Mouse (Mus musculus): ENCODE measurements around the gene Pip4k2b. TPM values are rescaled to one million over a fixed set of nuclear protein-coding genes. Genes with fewer than 3 reads are reported as not detected.
"Not testable (repeated sequence)": the region's sequence is repeated elsewhere in the genome, so short reads cannot be mapped to it uniquely, and the experiment has no call there.

Pip4k2b gene
- total and polyA plus RNA-seq, 3 experiments = 23.3 to 44.0 (median 30.8) TPM

DNA sequence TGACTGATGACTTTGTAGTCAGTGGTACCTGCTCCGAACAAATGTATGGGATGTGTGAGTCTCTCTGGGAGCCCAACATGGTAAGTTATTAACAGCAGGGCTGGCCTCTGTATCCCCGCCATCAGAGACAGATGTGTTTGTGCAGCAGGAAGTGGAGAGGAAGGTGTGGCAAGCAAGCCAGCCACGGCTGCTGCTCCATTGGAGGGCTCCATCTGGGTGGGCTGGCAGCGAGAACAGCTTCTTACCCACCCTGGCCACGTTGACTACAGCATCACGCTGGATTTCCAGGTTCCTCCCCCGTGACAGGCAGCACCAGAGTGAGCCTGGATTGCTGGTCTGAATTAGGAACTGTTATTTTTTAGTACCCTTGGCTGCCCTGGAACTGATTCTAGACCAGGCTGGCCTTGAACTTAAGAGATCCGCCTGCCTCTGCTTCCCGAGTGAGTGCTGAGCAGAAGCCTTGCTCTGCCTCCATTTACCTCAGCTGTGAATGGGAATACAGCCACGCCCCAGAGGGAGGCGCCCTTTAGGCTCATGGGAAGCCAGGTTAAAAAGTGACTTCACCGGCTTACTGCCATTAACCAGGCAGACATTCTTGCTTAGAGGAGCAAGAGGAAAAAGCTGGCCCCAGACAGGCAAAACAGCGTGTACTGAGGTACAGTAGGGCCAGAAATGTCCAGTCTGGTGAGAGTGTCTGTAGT is 33.2 kb downstream of the Pip4k2b start:
- H3K27ac ChIP-seq (ENCODE audit: insufficient read depth, low read depth) = peak overlapping the region; percentile 0; the same call in 1 of the 2 replicates
- H3K36me3 ChIP-seq (replicated peaks in 1 of 2; ENCODE audit: control insufficient read depth in 1 of 2, insufficient read depth in 1 of 2, low read length in 1 of 2) = peaks cover 60 to 82% of the 10 kb centered on the region in 2 experiments
- H3K4me1 ChIP-seq (ENCODE audit: control insufficient read depth in 1 of 2, insufficient read depth in 2 of 2) = peaks cover 5 to 15% of the 10 kb centered on the region in 2 experiments
- TF ChIP-seq EP300 (IDR thresholded peaks at IDR 0.05; ENCODE audit: low read length) = no peak
- no peak for TF ChIP-seq JUN (IDR thresholded peaks at IDR 0.05; ENCODE audit: insufficient read depth, low read depth, low read length)
- TF ChIP-seq KAT2A (IDR thresholded peaks at IDR 0.05; ENCODE audit: insufficient replicate concordance, low read length) = no peak
- no peak for TF ChIP-seq NRF1 (IDR thresholded peaks at IDR 0.05; ENCODE audit: low read depth, low read length)
- TF ChIP-seq PAX5 (IDR thresholded peaks at IDR 0.05; ENCODE audit: low read length) = no peak
- TF ChIP-seq SIN3A (IDR thresholded peaks at IDR 0.05; ENCODE audit: low read length) = no peak
- no peak for TF ChIP-seq POLR2A (IDR thresholded peaks at IDR 0.05; ENCODE audit: low read depth, low read length)
- no peak for TF ChIP-seq ELF1 (IDR thresholded peaks at IDR 0.05; ENCODE audit: low read depth, low read length)
- no peak for TF ChIP-seq BHLHE40 (IDR thresholded peaks at IDR 0.05; ENCODE audit: low read depth, low read length)
- no peak for TF ChIP-seq MYC (IDR thresholded peaks at IDR 0.05; ENCODE audit: low read depth, low read length)
- TF ChIP-seq HCFC1 (IDR thresholded peaks at IDR 0.05; ENCODE audit: low read depth, low read length) = no peak
- TF ChIP-seq TBP (conservative IDR thresholded peaks at IDR 0.05; ENCODE audit: low read depth, low read length) = no peak
- TF ChIP-seq ZMIZ1 (IDR thresholded peaks at IDR 0.05; ENCODE audit: low read depth, low read length) = no peak
- no peak for TF ChIP-seq UBTF (IDR thresholded peaks at IDR 0.05; ENCODE audit: low read depth, low read length)
- TF ChIP-seq NELFE (IDR thresholded peaks at IDR 0.05; ENCODE audit: low read depth, low read length) = no peak
- no peak for TF ChIP-seq CHD2 (IDR thresholded peaks at IDR 0.05; ENCODE audit: low read length)
- no peak for TF ChIP-seq ZNF384 (IDR thresholded peaks at IDR 0.05; ENCODE audit: low read depth, low read length)
- no peak for TF ChIP-seq RCOR1 (conservative IDR thresholded peaks at IDR 0.05; ENCODE audit: low read depth, low read length)
- peaks cover 4% of the 10 kb centered on the region for H3K9me3 ChIP-seq (replicated peaks; ENCODE audit: low read length)
- H3K9ac ChIP-seq (ENCODE audit: insufficient read depth, low read depth) = no peak overlapping the region
- dilution Hi-C loops (cut with MboI; ENCODE audit: extremely low pct_ligation_motif_present, extremely low pct_unique_long_range_greater_than_20kb, low sequenced_read_pairs) (no loop called here), in situ Hi-C loops (cut with MboI; ENCODE audit: low pct_ligation_motif_present, low pct_unique_long_range_greater_than_20kb, low sequenced_read_pairs) (no loop called here)
- no peak for DNase-seq (ENCODE audit: extremely low read depth)
- no peaks in the 10 kb centered on the region for H3K27me3 ChIP-seq (replicated peaks)
- H3K4me2 ChIP-seq (ENCODE audit: insufficient read depth, low read depth, poor library complexity, severe bottlenecking) = no peak overlapping the region
- peaks cover 2% of the 10 kb centered on the region; the same call in 1 of the 2 replicates for H3K79me2 ChIP-seq (replicated peaks; ENCODE audit: control insufficient read depth, extremely low read depth, insufficient read depth, poor library complexity, severe bottlenecking)
- H3K4me3 ChIP-seq (replicated peaks in 1 of 3; ENCODE audit: low read depth in 2 of 3, low read length in 2 of 3, poor library complexity in 1 of 3) = no peak overlapping the region

DNA sequence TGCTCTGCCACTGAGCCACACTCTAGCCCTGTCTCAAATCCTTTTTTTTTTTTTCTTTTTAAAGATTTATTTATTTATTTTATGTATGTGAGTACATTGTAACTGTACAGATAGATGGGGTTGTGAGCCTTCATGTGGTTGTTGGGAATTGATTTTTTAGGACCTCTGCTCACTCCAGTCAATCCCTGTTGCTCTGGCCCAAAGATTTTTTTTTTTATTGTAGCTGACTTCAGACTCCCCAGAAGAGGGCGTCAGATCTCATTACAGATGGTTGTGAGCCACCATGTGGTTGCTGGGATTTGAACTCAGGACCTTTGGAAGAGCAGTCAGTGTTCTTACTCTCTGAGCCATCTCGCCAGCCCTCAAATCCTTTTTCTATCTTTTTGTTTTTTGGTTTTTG is 34.4 kb downstream of the Pip4k2b start:
- H3K27ac ChIP-seq (ENCODE audit: insufficient read depth, low read depth); H3K9me3 ChIP-seq (replicated peaks; ENCODE audit: low read length); dilution Hi-C loops (cut with MboI; ENCODE audit: extremely low pct_ligation_motif_present, extremely low pct_unique_long_range_greater_than_20kb, low sequenced_read_pairs); in situ Hi-C loops (cut with MboI; ENCODE audit: low pct_ligation_motif_present, low pct_unique_long_range_greater_than_20kb, low sequenced_read_pairs); H3K27me3 ChIP-seq (replicated peaks); H3K4me3 ChIP-seq (replicated peaks in 1 of 3; ENCODE audit: low read depth in 2 of 3, low read length in 2 of 3, poor library complexity in 1 of 3); DNase-seq (ENCODE audit: extremely low read depth); H3K4me2 ChIP-seq (ENCODE audit: insufficient read depth, low read depth, poor library complexity, severe bottlenecking); H3K9ac ChIP-seq (ENCODE audit: insufficient read depth, low read depth): not testable (repeated sequence)
- Histone ChIP-seq H3K4me1 (ENCODE audit: control insufficient read depth in 1 of 2, insufficient read depth in 2 of 2) (peaks cover 3 to 12% of the 10 kb centered on the region in 2 experiments; a peak in 3 of 4 replicates), H3K36me3 (replicated peaks in 1 of 2; ENCODE audit: control insufficient read depth in 1 of 2, insufficient read depth in 1 of 2, low read length in 1 of 2) (peaks cover 68 to 84% of the 10 kb centered on the region in 2 experiments), H3K79me2 (replicated peaks; ENCODE audit: control insufficient read depth, extremely low read depth, insufficient read depth, poor library complexity, severe bottlenecking) (peaks cover 15% of the 10 kb centered on the region)
- TF ChIP-seq ZNF384 (IDR thresholded peaks at IDR 0.05; ENCODE audit: low read depth, low read length) (peak; percentile 61), CTCF (conservative IDR thresholded peaks at IDR 0.05 in 1 of 2, IDR thresholded peaks at IDR 0.05 in 1 of 2; ENCODE audit: low read depth in 2 of 2, low read length in 2 of 2) (peak in 1 of 2 experiments; percentile 42; a peak in 2 of 4 replicates), MYC (IDR thresholded peaks at IDR 0.05; ENCODE audit: low read depth, low read length) (0 out of 2 replicates have a peak, but pooled peaks have one; percentile 27)
